Mouse (Mus musculus) right cerebral cortex, postnatal 36 days (tissue): ENCODE measurements around the gene Fbrs.
"Not testable (repeated sequence)": the region's sequence is repeated elsewhere in the genome, so short reads cannot be mapped to it uniquely, and the experiment has no call there.

Experiments
- DNase-seq, 2 experiments: peaks; one replicate each; pipeline ENCODE4 v3.0.0; 2022; ENCODE audit warnings: low spot score in 2 of 2, mixed read lengths in 1 of 2

Gene Fbrs

GRCm38 (mm10) chr7:127475186-127475740, 3.7 kb upstream of the Fbrs start:
- DNase-seq: no peak

- DNase-seq: no peak
Observed at GRCm38 (mm10) chr7:127476336-127476735, 2.7 kb upstream of the Fbrs start.

DNA sequence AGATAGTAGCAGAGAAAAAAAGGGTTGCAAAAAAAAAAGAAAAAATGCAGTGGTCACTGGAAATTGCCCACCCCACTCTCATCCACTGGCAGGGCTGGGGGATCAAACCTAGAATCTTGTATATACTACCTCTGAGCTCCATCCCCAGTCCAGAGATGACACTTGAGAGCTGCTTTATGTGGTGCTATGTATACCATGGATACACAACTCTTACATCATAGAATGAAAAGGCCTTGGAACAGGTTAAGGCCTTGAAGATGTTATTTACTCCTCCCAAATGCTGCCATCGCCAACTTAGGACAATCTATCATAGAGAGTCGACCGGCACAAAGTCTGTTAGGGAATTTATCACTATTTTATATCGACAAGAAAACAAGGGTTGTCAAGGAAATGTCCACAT, 2.1 kb upstream of the Fbrs start:
- no peak for DNase-seq

DNA sequence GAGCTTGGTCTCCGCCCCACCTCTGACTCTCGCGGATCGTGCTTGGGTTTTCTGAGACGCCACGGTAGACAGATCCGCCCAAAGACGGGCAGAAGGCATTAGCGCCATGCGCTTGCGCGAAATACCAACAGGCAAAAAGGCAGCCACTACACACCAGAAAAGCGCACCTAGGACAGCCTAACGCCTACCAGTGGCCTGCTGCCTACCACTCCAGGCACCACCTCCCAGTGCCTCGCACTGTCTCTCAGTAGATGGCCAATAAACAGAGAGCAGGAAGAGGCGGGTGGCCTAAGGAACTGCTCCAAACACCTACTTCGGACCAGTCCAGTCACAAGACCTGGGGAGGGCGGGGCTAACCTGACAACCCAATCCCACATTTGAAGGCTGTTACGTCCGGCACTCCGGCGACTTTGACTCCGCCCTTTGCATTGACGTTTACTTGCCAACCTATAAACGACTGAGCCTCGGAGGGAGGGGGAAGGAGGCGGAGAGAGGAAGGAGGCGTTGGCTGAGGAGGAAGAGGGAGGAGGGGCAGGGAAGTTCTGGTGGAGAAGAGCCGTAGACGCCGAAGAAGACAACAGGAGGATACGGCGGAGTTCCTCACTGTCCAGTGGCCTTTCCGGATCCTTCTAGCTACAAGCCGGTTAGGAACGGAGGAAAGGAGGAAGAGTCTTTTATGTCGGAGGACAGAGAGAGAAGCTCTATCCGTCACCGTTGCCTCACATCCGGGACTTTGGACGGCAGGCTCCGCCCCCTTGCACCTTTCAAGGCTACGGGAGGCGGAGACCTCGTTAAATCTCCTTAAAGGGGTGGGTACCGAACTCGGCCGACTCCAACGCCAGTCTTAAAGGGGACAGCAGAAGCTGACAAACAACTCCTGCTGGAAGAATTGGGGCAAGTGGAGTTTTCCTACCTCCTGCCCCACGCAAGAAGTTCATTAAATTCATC, 1.0 kb upstream of the Fbrs start:
- peak; percentile 100 for DNase-seq

- no peak for DNase-seq
Observed at GRCm38 (mm10) chr7:127479318-127480225, 573 bp downstream of the Fbrs start.

DNA sequence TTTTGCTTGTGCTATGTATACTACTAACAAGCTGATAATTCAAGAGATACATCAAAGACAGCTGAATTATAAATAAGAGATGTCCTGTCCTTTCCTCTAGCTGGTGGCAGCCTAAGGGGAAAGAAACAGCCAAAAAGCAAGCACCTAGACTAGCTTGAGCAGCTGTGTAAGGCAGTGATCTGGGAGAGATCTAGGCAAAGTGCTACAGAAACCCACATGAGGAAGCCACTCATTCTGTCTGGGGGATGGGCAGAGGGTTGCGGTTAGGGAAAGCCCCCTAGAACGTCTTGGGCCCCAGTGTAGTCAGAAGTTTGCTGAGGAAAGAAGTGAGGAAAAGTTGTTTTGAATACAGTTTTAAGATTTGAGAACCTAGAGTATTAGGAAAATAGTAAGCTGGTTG, 1.3 kb downstream of the Fbrs start:
- DNase-seq: no peak

- DNase-seq: no peak
Observed at GRCm38 (mm10) chr7:127485416-127485815, 6.4 kb downstream of the Fbrs start.

- DNase-seq: not testable (repeated sequence)
Observed at GRCm38 (mm10) chr7:127488364-127488763, 9.4 kb downstream of the Fbrs start.

DNA sequence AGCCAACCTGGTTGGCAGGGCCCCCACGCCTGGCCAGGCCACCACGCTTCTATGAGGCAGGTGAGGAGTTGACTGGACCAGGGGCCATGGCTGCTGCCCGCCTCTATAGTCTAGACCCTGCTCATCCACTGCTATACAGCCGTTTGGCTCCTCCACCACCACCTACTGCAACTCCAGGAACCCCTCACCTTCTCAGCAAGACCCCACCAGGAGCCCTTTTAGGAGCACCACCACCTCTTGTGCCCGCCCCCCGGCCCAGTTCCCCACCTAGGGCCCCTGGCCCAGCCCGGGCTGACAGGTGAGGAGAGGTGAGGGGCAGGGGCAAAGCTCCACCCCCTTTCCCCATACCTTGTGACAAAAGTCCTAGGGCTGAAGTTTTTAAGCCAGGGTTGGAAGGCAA, 11.0 kb downstream of the Fbrs start:
- DNase-seq: no peak

DNA sequence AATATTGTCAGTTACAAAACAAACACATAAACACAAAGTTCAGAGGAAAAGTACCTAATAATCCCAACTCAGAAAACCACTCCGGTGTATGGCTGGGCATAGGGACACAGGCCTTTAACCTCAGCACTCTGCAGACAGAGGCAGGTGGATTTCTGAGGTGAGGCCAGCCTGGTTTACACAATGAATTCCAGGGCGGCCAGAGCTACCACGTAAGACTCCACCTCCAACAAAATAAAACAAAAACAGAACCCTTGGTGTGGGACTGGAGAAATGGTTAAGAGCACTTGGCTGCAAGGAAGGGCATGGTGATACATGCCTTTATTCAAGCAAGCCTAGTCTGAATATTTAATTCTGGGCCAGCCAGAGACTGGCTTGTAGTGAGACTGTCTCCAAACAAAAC, 12.8 kb downstream of the Fbrs start:
- DNase-seq: no peak

GRCm38 (mm10) chr7:127494648-127495047, 15.6 kb downstream of the Fbrs start:
- no peak for DNase-seq

DNA sequence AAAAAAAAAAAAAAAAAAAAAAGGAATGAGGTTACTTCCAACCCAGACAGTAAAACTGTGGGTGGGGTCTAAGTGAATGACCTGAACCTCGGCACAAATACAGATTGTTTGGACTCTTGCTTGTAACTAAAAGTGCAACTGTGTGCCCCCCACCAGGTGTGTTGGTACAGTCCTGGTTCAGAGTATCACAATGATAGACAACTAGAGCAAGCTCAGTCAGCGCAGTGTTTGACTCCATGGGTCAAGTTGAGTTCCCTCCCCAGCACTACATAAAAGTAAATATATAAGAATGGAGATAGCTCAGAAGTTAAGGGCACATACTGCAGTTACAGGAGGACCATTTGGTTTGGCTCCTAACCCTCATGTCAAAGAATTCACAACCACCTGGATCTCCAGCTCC, 18.4 kb downstream of the Fbrs start:
- DNase-seq: no peak

DNA sequence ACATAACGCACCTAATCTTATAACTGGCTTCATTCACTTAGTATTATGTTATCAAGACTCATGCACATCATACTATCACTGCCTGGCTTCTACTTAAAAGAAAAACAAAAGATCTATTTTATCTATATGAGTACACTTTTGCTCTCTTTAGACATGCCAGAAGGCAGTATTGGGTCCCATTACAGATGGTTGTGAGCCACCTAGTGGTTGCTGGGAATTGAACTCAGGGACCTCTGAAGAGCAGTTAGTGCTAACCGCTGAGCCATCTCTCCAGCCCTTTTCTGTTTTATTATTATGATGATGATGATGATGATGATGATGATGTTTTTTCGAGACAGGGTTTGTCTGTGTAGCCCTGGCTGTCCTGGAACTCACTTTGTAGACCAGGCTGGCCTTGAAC, 19.4 kb downstream of the Fbrs start:
- DNase-seq: no peak

- DNase-seq: no peak
Observed at GRCm38 (mm10) chr7:127508291-127508690, 29.3 kb downstream of the Fbrs start.

DNA sequence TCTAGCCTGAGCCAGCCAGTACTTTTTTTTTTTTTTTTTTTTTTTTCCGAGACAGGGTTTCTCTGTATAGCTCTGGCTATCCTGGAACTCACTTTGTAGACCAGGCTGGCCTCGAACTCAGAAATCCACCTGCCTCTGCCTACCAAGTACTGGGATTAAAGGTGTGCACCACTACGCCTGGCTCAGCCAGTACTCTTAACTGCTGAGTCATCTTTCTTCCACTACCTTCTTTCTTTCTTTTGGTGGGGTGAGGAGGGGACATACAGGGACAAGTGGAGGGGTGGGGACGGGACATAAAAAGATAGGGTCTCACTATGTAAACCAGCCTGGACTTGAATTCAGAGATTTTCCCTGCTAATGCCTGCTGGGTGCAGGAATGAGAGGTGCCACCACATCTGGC, 30.8 kb downstream of the Fbrs start:
- not testable (repeated sequence) for DNase-seq

- no peak for DNase-seq
Observed at GRCm38 (mm10) chr7:127511241-127511640, 32.2 kb downstream of the Fbrs start.

DNA sequence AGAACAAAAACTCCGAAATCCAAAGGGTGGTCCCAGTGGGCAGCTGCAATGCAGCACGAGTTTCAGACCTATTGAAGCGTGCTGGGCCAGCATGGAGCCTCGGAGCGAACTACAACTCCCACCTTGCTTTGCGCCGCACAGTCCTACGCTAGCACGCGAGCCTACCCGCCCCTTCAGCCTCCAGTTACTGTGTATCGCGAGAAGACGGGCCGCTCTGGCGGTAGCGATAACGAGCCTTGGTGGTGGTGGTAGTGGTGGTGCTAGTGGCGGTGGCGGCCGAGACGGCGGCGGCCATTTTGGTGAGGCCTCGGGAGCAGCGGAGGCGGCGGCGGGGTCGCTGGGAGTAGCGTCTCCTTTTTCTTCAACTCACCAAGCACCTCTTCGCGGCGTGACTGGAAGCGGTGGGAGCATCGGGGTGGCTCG, 32.8 kb downstream of the Fbrs start, which contains the start of gene Srcap:
Srcap (plus strand) TSS at position 176 of the 423 bp plus-strand sequence.
- DNase-seq: peak; percentile 94 to 95

DNA sequence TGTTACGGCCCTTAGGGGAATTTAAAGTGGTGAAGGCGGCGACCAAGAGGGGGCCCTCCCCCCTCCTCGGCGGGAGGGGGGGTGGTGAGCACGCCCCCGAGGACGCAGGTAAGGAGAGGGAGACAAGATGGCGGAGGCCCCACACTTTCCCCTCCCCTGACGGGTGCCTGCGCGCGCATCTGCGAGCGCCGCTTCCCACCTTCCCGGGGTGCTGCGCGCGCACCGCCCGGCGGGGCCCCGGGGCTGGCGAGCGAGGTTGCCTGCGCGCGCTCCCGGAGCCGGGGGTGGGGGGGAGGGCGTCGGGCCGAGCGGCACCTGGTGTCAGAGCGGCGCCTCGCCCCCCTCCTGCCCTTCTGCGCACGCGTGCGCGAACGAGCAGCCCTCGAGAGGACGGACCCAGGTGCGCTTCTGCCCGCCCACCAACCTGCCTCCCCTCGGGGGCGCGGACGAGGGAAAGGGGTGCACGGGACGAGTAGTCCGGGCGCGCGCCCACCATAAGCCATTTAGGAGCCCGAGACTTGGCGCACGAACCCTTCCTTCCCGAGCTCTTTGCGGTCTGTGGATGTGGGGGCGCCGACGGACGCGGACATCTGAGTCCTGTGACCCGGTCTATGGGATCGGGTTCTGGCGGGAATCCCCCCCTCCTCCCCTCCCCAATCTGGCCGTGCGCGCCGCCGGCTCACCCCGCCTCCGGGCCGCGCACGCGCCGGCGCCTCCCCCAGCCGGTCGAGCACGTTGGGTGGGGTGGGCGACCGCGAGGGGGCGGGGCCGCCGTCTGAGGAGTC, 33.4 kb downstream of the Fbrs start:
- DNase-seq: peak; percentile 81 to 82

- DNase-seq: no peak
Observed at GRCm38 (mm10) chr7:127513016-127513390, 34.0 kb downstream of the Fbrs start.

DNA sequence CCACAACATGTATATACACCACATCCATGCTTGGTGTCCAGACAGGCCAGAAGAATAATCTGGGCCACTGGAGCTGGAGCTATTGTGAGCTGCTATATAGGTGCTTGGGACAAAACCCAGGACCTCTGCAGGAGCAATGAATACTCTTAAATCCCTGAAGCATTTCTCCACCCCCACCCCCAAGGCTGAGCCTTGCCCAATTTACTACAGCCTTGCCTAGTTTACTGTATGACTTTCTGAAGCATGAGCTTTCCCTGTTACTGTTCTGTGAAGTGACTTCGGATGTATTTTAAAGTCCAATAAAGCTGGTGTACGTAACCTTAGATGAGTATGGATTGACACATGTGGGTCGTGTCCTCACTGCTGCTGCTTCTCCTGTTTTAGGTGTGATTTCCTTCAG, 34.8 kb downstream of the Fbrs start:
- DNase-seq: no peak

- DNase-seq: no peak
Observed at GRCm38 (mm10) chr7:127515846-127516245, 36.8 kb downstream of the Fbrs start.
